Mouse (Mus musculus): ENCODE measurements at regions not wholly inside any gene's neighbourhood (a gene's known extent, or its start where the extent isn't known, plus 50 kb on each side); places are given as distances from the start of the nearest gene placed in this dataset.

GRCm38 (mm10) chr14:13146959-13147535, 137.5 kb upstream of the Synpr start:
- H3K27ac ChIP-seq (ENCODE audit: insufficient read depth, low read length): no peak overlapping the region
- no peak for DNase-seq
- WGBS: 87% methylated on average over 4 of the region's 4 CpGs
- H3K4me3 ChIP-seq (replicated peaks; ENCODE audit: insufficient read depth, low read depth, low read length): no peak overlapping the region
- TF ChIP-seq POLR2A (IDR thresholded peaks at IDR 0.05; ENCODE audit: borderline replicate concordance, insufficient read depth, low read length) (no peak), CTCF (IDR thresholded peaks at IDR 0.05; ENCODE audit: borderline replicate concordance, insufficient read depth, low read depth, low read length) (no peak)
- no peaks in the 10 kb centered on the region for H3K27me3 ChIP-seq (ENCODE audit: control insufficient read depth, insufficient read depth, low read length)
- no peaks in the 10 kb centered on the region for H3K4me1 ChIP-seq (ENCODE audit: control insufficient read depth, insufficient read depth, low read length)

GRCm38 (mm10) chr14:13149617-13150016, 135.0 kb upstream of the Synpr start:
- Histone ChIP-seq H3K27ac (ENCODE audit: insufficient read depth, low read length) (no peak overlapping the region), H3K4me3 (replicated peaks; ENCODE audit: insufficient read depth, low read depth, low read length) (no peak overlapping the region), H3K27me3 (ENCODE audit: control insufficient read depth, insufficient read depth, low read length) (no peaks in the 10 kb centered on the region), H3K4me1 (ENCODE audit: control insufficient read depth, insufficient read depth, low read length) (no peaks in the 10 kb centered on the region)
- no peak for DNase-seq
- WGBS: 77% methylated on average over 1 of the region's 1 CpGs
- TF ChIP-seq POLR2A (IDR thresholded peaks at IDR 0.05; ENCODE audit: borderline replicate concordance, insufficient read depth, low read length) (no peak), CTCF (IDR thresholded peaks at IDR 0.05; ENCODE audit: borderline replicate concordance, insufficient read depth, low read depth, low read length) (no peak)

- Histone ChIP-seq H3K27me3 (ENCODE audit: control insufficient read depth, insufficient read depth, low read length) (no peaks in the 10 kb centered on the region), H3K4me1 (ENCODE audit: control insufficient read depth, insufficient read depth, low read length) (no peaks in the 10 kb centered on the region), H3K4me3 (replicated peaks; ENCODE audit: insufficient read depth, low read depth, low read length) (no peak overlapping the region), H3K27ac (ENCODE audit: insufficient read depth, low read length) (no peak overlapping the region)
- no peak for DNase-seq
- 84% methylated on average over 1 of the region's 1 CpGs for WGBS
- TF ChIP-seq POLR2A (IDR thresholded peaks at IDR 0.05; ENCODE audit: borderline replicate concordance, insufficient read depth, low read length) (no peak), CTCF (IDR thresholded peaks at IDR 0.05; ENCODE audit: borderline replicate concordance, insufficient read depth, low read depth, low read length) (no peak)
Observed at GRCm38 (mm10) chr14:13151672-13152071, 132.9 kb upstream of the Synpr start.

GRCm38 (mm10) chr14:13176149-13176548, 108.4 kb upstream of the Synpr start:
- 29% methylated on average over 3 of the region's 3 CpGs for WGBS
- Histone ChIP-seq H3K4me3 (replicated peaks; ENCODE audit: insufficient read depth, low read depth, low read length) (no peak overlapping the region), H3K27me3 (ENCODE audit: control insufficient read depth, insufficient read depth, low read length) (no peaks in the 10 kb centered on the region), H3K4me1 (ENCODE audit: control insufficient read depth, insufficient read depth, low read length) (no peaks in the 10 kb centered on the region), H3K27ac (ENCODE audit: insufficient read depth, low read length) (no peak overlapping the region)
- no peak for DNase-seq
- TF ChIP-seq POLR2A (IDR thresholded peaks at IDR 0.05; ENCODE audit: borderline replicate concordance, insufficient read depth, low read length) (no peak), CTCF (IDR thresholded peaks at IDR 0.05; ENCODE audit: borderline replicate concordance, insufficient read depth, low read depth, low read length) (no peak)

- H3K27me3 ChIP-seq (ENCODE audit: control insufficient read depth, insufficient read depth, low read length): no peaks in the 10 kb centered on the region
- no peak for DNase-seq
- WGBS: 73% methylated on average over 1 of the region's 1 CpGs
- TF ChIP-seq POLR2A (IDR thresholded peaks at IDR 0.05; ENCODE audit: borderline replicate concordance, insufficient read depth, low read length) (no peak), CTCF (IDR thresholded peaks at IDR 0.05; ENCODE audit: borderline replicate concordance, insufficient read depth, low read depth, low read length) (no peak)
- H3K27ac ChIP-seq (ENCODE audit: insufficient read depth, low read length): no peak overlapping the region
- H3K4me3 ChIP-seq (replicated peaks; ENCODE audit: insufficient read depth, low read depth, low read length): no peak overlapping the region
- H3K4me1 ChIP-seq (ENCODE audit: control insufficient read depth, insufficient read depth, low read length): no peaks in the 10 kb centered on the region
Observed at GRCm38 (mm10) chr14:13177906-13178305, 106.7 kb upstream of the Synpr start.

- no peak for DNase-seq
- no peak overlapping the region for H3K4me3 ChIP-seq (replicated peaks; ENCODE audit: insufficient read depth, low read depth, low read length)
Observed at GRCm38 (mm10) chr14:13190801-13191200, 93.8 kb upstream of the Synpr start.

GRCm38 (mm10) chr14:13192746-13193145, 91.8 kb upstream of the Synpr start:
- no peaks in the 10 kb centered on the region for H3K27me3 ChIP-seq (ENCODE audit: control insufficient read depth, insufficient read depth, low read length)
- 44% methylated on average over 1 of the region's 1 CpGs for WGBS
- no peak overlapping the region for H3K4me3 ChIP-seq (replicated peaks; ENCODE audit: insufficient read depth, low read depth, low read length)
- no peaks in the 10 kb centered on the region for H3K4me1 ChIP-seq (ENCODE audit: control insufficient read depth, insufficient read depth, low read length)
- H3K27ac ChIP-seq (ENCODE audit: insufficient read depth, low read length): no peak overlapping the region
- TF ChIP-seq POLR2A (IDR thresholded peaks at IDR 0.05; ENCODE audit: borderline replicate concordance, insufficient read depth, low read length) (no peak), CTCF (IDR thresholded peaks at IDR 0.05; ENCODE audit: borderline replicate concordance, insufficient read depth, low read depth, low read length) (no peak)
- no peak for DNase-seq

More at GRCm38 (mm10) chr14:13190801-13191200, 93.8 kb upstream of the Synpr start:
- Histone ChIP-seq H3K27me3 (ENCODE audit: control insufficient read depth, insufficient read depth, low read length) (no peaks in the 10 kb centered on the region), H3K4me1 (ENCODE audit: control insufficient read depth, insufficient read depth, low read length) (no peaks in the 10 kb centered on the region), H3K27ac (ENCODE audit: insufficient read depth, low read length) (no peak overlapping the region)
- TF ChIP-seq CTCF (IDR thresholded peaks at IDR 0.05; ENCODE audit: borderline replicate concordance, insufficient read depth, low read depth, low read length) (no peak), POLR2A (IDR thresholded peaks at IDR 0.05; ENCODE audit: borderline replicate concordance, insufficient read depth, low read length) (no peak)
- 40% methylated on average over 1 of the region's 1 CpGs for WGBS

GRCm38 (mm10) chr14:13197330-13197892, 87.2 kb upstream of the Synpr start:
- Histone ChIP-seq H3K27ac (ENCODE audit: insufficient read depth, low read length) (no peak overlapping the region), H3K4me3 (replicated peaks; ENCODE audit: insufficient read depth, low read depth, low read length) (no peak overlapping the region), H3K27me3 (ENCODE audit: control insufficient read depth, insufficient read depth, low read length) (no peaks in the 10 kb centered on the region), H3K4me1 (ENCODE audit: control insufficient read depth, insufficient read depth, low read length) (no peaks in the 10 kb centered on the region)
- no peak for TF ChIP-seq POLR2A (IDR thresholded peaks at IDR 0.05; ENCODE audit: borderline replicate concordance, insufficient read depth, low read length)
- TF ChIP-seq CTCF (IDR thresholded peaks at IDR 0.05; ENCODE audit: borderline replicate concordance, insufficient read depth, low read depth, low read length): no peak
- DNase-seq: no peak
- 63% methylated on average over 3 of the region's 3 CpGs for WGBS
